Mouse (Mus musculus) liver, adult 2 months (tissue): ENCODE measurements at regions not wholly inside any gene's neighbourhood (a gene's known extent, or its start where the extent isn't known, plus 50 kb on each side); places are given as distances from the start of the nearest gene placed in this dataset.

ENCODE experiments used
- CTCF ChIP-seq: fragments of 200-500 bp; IDR thresholded peaks from 2 replicates; pipeline ENCODE4 v1.5.1; 2011; ENCODE audit warnings: low read depth, low read length, control low read depth
- POLR2A ChIP-seq: fragments of 200-500 bp; IDR thresholded peaks from 2 replicates; pipeline ENCODE4 v1.6.1; 2011; ENCODE audit warnings: low read length, control low read depth; ENCODE audit not compliant: insufficient read depth; ENCODE audit errors: extremely low read depth

GRCm38 (mm10) chr13:6897666-6898065, 249.1 kb upstream of the Pfkp start:
- TF ChIP-seq CTCF (no peak), POLR2A (no peak)
